Mouse (Mus musculus) CH12.LX (cell line): ENCODE results near the gene Bicdl2. TPM values are rescaled to one million over a fixed set of nuclear protein-coding genes. Genes with fewer than 3 reads are reported as not detected.

Source experiments
- DNase-seq: peaks from one replicate; pipeline ENCODE4 v3.0.0-alpha.2; 2013; ENCODE audit errors: extremely low read depth
- H3K27ac ChIP-seq: 2 replicates; pipeline ENCODE4 v1.5.1; 2012; ENCODE audit warnings: low read depth, mild to moderate bottlenecking, control low read depth, moderate library complexity; ENCODE audit not compliant: insufficient read depth
- H3K27me3 ChIP-seq: replicated peaks from 2 replicates; pipeline ENCODE3; 2012; ENCODE audit warnings: inconsistent platforms
- H3K36me3 ChIP-seq, 2 experiments: replicated peaks in 1 of 2; 2 replicates each; pipeline versions ENCODE3 to v1.6.1; 2012; ENCODE audit warnings: inconsistent platforms in 1 of 2, low read length in 1 of 2, mild to moderate bottlenecking in 1 of 2, mixed read lengths in 1 of 2, moderate library complexity in 1 of 2; ENCODE audit not compliant: control insufficient read depth in 1 of 2, insufficient read depth in 1 of 2
- H3K4me1 ChIP-seq, 2 experiments: 2 replicates each; pipeline ENCODE4 v1.6.1; 2012; ENCODE audit warnings: inconsistent platforms in 1 of 2, moderate library complexity in 1 of 2; ENCODE audit not compliant: insufficient read depth in 2 of 2, control insufficient read depth in 1 of 2
- H3K4me2 ChIP-seq: 2 replicates; pipeline ENCODE4 v1.6.1; 2012; ENCODE audit warnings: low read depth, mild to moderate bottlenecking, control low read depth; ENCODE audit not compliant: poor library complexity, insufficient read depth, severe bottlenecking
- H3K4me3 ChIP-seq, 3 experiments: fragments of 150-350 bp in 1 of 3; sonication (generic) in 1 of 3; replicated peaks in 1 of 3; 2 replicates each; pipeline versions ENCODE3 to v1.5.1; 2011 to 2012; ENCODE audit warnings: low read depth in 2 of 3, low read length in 2 of 3, mild to moderate bottlenecking in 2 of 3, moderate library complexity in 2 of 3, control low read depth in 1 of 3, improper control_type of control experiment in 1 of 3, inconsistent platforms in 1 of 3, mixed read lengths in 1 of 3; ENCODE audit not compliant: poor library complexity in 1 of 3
- H3K79me2 ChIP-seq: replicated peaks from 2 replicates; pipeline ENCODE4 v1.6.1; 2012; ENCODE audit warnings: mild to moderate bottlenecking, moderate library complexity; ENCODE audit not compliant: control insufficient read depth, poor library complexity, insufficient read depth, severe bottlenecking; ENCODE audit errors: extremely low read depth
- H3K9ac ChIP-seq: 2 replicates; pipeline ENCODE4 v1.6.1; 2012; ENCODE audit warnings: low read depth, mild to moderate bottlenecking, control low read depth, moderate library complexity; ENCODE audit not compliant: insufficient read depth
- H3K9me3 ChIP-seq: replicated peaks from 2 replicates; pipeline ENCODE3; 2012; ENCODE audit warnings: low read length, inconsistent platforms, mixed read lengths
- CTCF ChIP-seq, 2 experiments: IDR thresholded peaks in 1 of 2; conservative IDR thresholded peaks in 1 of 2; 2 replicates each; pipeline ENCODE4 v1.5.1; 2011 to 2012; ENCODE audit warnings: low read depth in 2 of 2, low read length in 2 of 2, improper control_type of control experiment in 1 of 2, inconsistent platforms in 1 of 2, mild to moderate bottlenecking in 1 of 2, moderate library complexity in 1 of 2
- E2F4 ChIP-seq: IDR thresholded peaks from 2 replicates; pipeline ENCODE4 v1.6.1; 2011; ENCODE audit warnings: low read depth, low read length, improper control_type of control experiment; ENCODE audit not compliant: insufficient replicate concordance
- EP300 ChIP-seq: IDR thresholded peaks from 2 replicates; pipeline ENCODE4 v1.6.1; 2011; ENCODE audit warnings: low read length, improper control_type of control experiment
- KAT2A ChIP-seq: IDR thresholded peaks from 2 replicates; pipeline ENCODE4 v1.6.1; 2012; ENCODE audit warnings: low read length, improper control_type of control experiment, inconsistent platforms; ENCODE audit not compliant: insufficient replicate concordance
- MAFK ChIP-seq: IDR thresholded peaks from 2 replicates; pipeline ENCODE4 v1.6.1; 2011; ENCODE audit warnings: low read length, improper control_type of control experiment; ENCODE audit not compliant: insufficient replicate concordance
- MYC ChIP-seq: IDR thresholded peaks from 2 replicates; pipeline ENCODE4 v1.6.1; 2011; ENCODE audit warnings: low read depth, mild to moderate bottlenecking, improper control_type of control experiment, low read length
- NRF1 ChIP-seq: IDR thresholded peaks from 2 replicates; pipeline ENCODE4 v1.6.1; 2014; ENCODE audit warnings: low read depth, mild to moderate bottlenecking, inconsistent platforms, low read length, improper control_type of control experiment, moderate library complexity
- PAX5 ChIP-seq: IDR thresholded peaks from 2 replicates; pipeline ENCODE4 v1.6.1; 2012; ENCODE audit warnings: low read length, inconsistent platforms, mixed read lengths
- POLR2A ChIP-seq: IDR thresholded peaks from 2 replicates; pipeline ENCODE4 v1.6.1; 2011; ENCODE audit warnings: low read depth, mild to moderate bottlenecking, improper control_type of control experiment, low read length
- RAD21 ChIP-seq: IDR thresholded peaks from 2 replicates; pipeline ENCODE4 v1.6.1; 2011; ENCODE audit warnings: low read depth, mild to moderate bottlenecking, low read length, improper control_type of control experiment, moderate library complexity
- SMC3 ChIP-seq: IDR thresholded peaks from 2 replicates; pipeline ENCODE4 v1.6.1; 2011; ENCODE audit warnings: low read depth, low read length, improper control_type of control experiment
- UBTF ChIP-seq: IDR thresholded peaks from 2 replicates; pipeline ENCODE4 v1.6.1; 2012; ENCODE audit warnings: low read depth, mild to moderate bottlenecking, inconsistent platforms, low read length, improper control_type of control experiment, moderate library complexity
- ZKSCAN1 ChIP-seq: IDR thresholded peaks from 2 replicates; pipeline ENCODE4 v1.6.1; 2012; ENCODE audit warnings: low read depth, inconsistent platforms, low read length, improper control_type of control experiment, borderline replicate concordance
- ZMIZ1 ChIP-seq: IDR thresholded peaks from 2 replicates; pipeline ENCODE4 v1.6.1; 2012; ENCODE audit warnings: low read depth, mild to moderate bottlenecking, inconsistent platforms, low read length, improper control_type of control experiment
- dilution Hi-C: fragments of 300-500 bp; cut with MboI; formaldehyde crosslinking; loops from 2 replicates; pipeline ENCODE4 v1.14.3; 2020; ENCODE audit warnings: low sequenced_read_pairs; ENCODE audit not compliant: extremely low pct_unique_long_range_greater_than_20kb, extremely low pct_ligation_motif_present
- in situ Hi-C: fragments of 300-500 bp; cut with MboI; formaldehyde crosslinking; loops from 3 replicates; pipeline ENCODE4 v1.14.3; 2019; ENCODE audit warnings: low sequenced_read_pairs, low pct_ligation_motif_present, low pct_unique_long_range_greater_than_20kb, mixed read lengths
- polyA plus RNA-seq: library from polyadenylated mRNA; unstranded; fragments of >175 nt; gene quantifications from 2 replicates; pipeline ENCODE4 v1.2.1, GENCODE M21; 2012; ENCODE audit warnings: low read depth; ENCODE audit not compliant: insufficient read length
- total RNA-seq, 2 experiments: library from RNA; depleted of rRNA; stranded (reverse); fragments of 300-350 nt in 1 of 2; fragments of >200 nt in 1 of 2; gene quantifications; 2 replicates each; pipeline ENCODE4 v1.2.3; 2012 to 2014

Bicdl2 gene
- total RNA-seq (2012; rRNA removed), result not detected in 2 replicates
- total RNA-seq (2014; rRNA removed), result not detected in 2 replicates
- polyA plus RNA-seq, result 0.25 TPM in 1 of 2 replicates, not detected in the other

DNA sequence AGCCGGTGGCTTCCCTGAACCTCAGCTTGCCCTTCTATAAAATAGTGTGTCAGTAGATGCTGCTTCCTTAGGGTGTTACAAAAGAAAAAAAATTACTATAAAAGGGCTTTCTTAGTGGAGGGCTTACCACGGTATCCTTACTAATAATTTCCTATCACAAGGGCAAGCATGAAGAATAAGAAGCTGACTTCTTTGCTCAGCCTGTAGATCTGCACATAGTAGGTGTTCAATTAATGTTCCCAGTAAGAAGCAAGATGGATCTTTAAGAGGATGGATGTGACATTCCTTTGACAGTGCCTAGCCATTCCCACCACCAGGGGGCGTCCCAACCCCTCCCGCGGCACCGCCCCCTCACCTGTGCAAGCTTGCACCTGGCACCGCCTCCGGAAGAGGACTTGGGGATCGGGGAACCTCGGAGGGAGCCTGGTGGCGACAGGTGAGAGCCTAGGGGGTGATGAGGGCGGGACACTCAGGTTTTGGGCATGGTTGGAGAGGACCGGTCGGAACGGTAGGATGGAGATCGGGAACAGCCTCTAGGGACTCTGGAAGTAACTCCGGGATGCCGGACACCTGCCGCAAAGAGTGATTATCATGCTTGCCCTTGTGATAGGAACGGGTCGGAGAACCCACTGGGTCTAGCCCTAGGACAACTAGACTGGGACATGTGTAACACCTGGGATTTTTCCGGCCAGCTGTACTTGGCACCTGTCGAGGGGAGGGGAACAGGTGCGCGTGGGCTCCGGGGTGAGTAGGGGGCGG lies at the start of gene Bicdl2:
Bicdl2 (plus strand) TSS at position 390 of the 759 bp plus-strand sequence.
- H3K9me3 ChIP-seq, result peaks cover 3% of the 10 kb centered on the region
- H3K27me3 ChIP-seq, result peaks cover 75% of the 10 kb centered on the region
- H3K36me3 ChIP-seq, result peaks cover 0 to 2% of the 10 kb centered on the region in 2 experiments
- no peaks in the 10 kb centered on the region for H3K79me2 ChIP-seq
- H3K27ac ChIP-seq, result no peak within 1 kb of the TSS
- H3K9ac ChIP-seq, result no peak within 1 kb of the TSS
- in situ Hi-C loops (loop anchor here (5.0 to 10.0 kb wide), 2 partner anchors 42 to 305 kb away; no protein-coding TSS in a partner anchor), dilution Hi-C loops (no loop called here)
- peak within 1 kb of the TSS; percentile 29; the same call in 1 of the 2 replicates for H3K4me2 ChIP-seq
- DNase-seq, result no peak
- H3K4me1 ChIP-seq, result peaks cover 7 to 12% of the 10 kb centered on the region in 2 experiments; a peak in 3 of 4 replicates
- peak; percentile 39; the same call in 1 of the 2 replicates for TF ChIP-seq ZKSCAN1
- TF ChIP-seq E2F4, result no peak
- TF ChIP-seq RAD21, result peak; percentile 22
- TF ChIP-seq SMC3, result peak; percentile 60
- no peak for TF ChIP-seq ZMIZ1
- TF ChIP-seq CTCF (conservative IDR thresholded peaks at IDR 0.05 in 1 of 2, IDR thresholded peaks at IDR 0.05 in 1 of 2; ENCODE audit: low read depth in 2 of 2, low read length in 2 of 2), result peak; percentile 37 to 71; a peak in 3 of 4 replicates
- no peak within 1 kb of the TSS for H3K4me3 ChIP-seq

GRCm38 (mm10) chr17:23617087-23617486 lies 43.2 kb upstream of the Bicdl2 start:
- Histone ChIP-seq H3K4me2 (no peak overlapping the region), H3K79me2 (no peaks in the 10 kb centered on the region), H3K4me3 (no peak overlapping the region), H3K9me3 (no peaks in the 10 kb centered on the region), H3K4me1 (0 out of 4 replicates have a peak, but pooled peaks cover 0 to 2% of the 10 kb centered on the region in 2 experiments), H3K36me3 (no peaks in the 10 kb centered on the region), H3K9ac (no peak overlapping the region), H3K27ac (no peak overlapping the region), H3K27me3 (peaks cover 80% of the 10 kb centered on the region)
- TF ChIP-seq MAFK (no peak), POLR2A (no peak), UBTF (no peak), KAT2A (no peak), MYC (no peak), EP300 (no peak), NRF1 (no peak), E2F4 (no peak), PAX5 (no peak)
- no peak for DNase-seq
- dilution Hi-C loops (no loop called here), in situ Hi-C loops (no loop called here)
